Comparison of ENCODE assay signal across 27 mouse cellular contexts in genomic region chr4:86864087-86864486, GRCm38 (mm10).
"Had no signal": no experiment of that assay in that cellular context is flagged by ENCODE, and none has a peak within 500 bp of the region (broad histone marks: within the 10 kb centered on the region; RNA-seq: fewer than 3 reads in every experiment).

No protein-coding gene starts in this region.

- H3K36me3 ChIP-seq: heart, embryonic 13.5 days; heart, embryonic 15.5 days; hindbrain, embryonic 10.5 days; hindbrain, embryonic 12.5 days; intestine, embryonic 15.5 days; kidney, embryonic 15.5 days; limb, embryonic 13.5 days; limb, embryonic 15.5 days; liver, embryonic 12.5 days had no signal

- DNase-seq: gastrocnemius, postnatal 14 days; gastrocnemius, postnatal 36 days; heart, adult 2 months; heart, postnatal 14 days; heart, postnatal 4 days; kidney, adult 2 months; kidney, adult 9 months; kidney, postnatal 14 days; kidney, postnatal 36 days; layer of hippocampus, adult 9-11 months; layer of hippocampus, postnatal 36 days; left cerebral cortex, postnatal 4 days had no signal

- H3K4me2 ChIP-seq: heart, embryonic 11.5 days; heart, embryonic 13.5 days; heart, embryonic 15.5 days; hindbrain, embryonic 12.5 days; hindbrain, embryonic 14.5 days; intestine, embryonic 15.5 days; kidney, embryonic 15.5 days; limb, embryonic 13.5 days; limb, embryonic 15.5 days; liver, embryonic 12.5 days had no signal

- ATAC-seq: hindbrain, embryonic 16.5 days; inflammation-experienced regulatory T-cells, adult 6 months; intestine, embryonic 15.5 days; liver, embryonic 12.5 days had no signal

- H3K9ac ChIP-seq: heart, embryonic 13.5 days; heart, embryonic 15.5 days; hindbrain, embryonic 12.5 days; hindbrain, embryonic 14.5 days; intestine, embryonic 15.5 days; kidney, embryonic 15.5 days; limb, embryonic 13.5 days; limb, embryonic 15.5 days; liver, embryonic 12.5 days; liver, embryonic 14.5 days had no signal

- H3K4me1 ChIP-seq: heart, embryonic 13.5 days; heart, embryonic 15.5 days; hindbrain, embryonic 10.5 days; hindbrain, embryonic 12.5 days; intestine, embryonic 15.5 days; kidney, embryonic 15.5 days; limb, embryonic 13.5 days; limb, embryonic 15.5 days; liver, embryonic 12.5 days had no signal

- H3K4me3 ChIP-seq: heart, adult 2 months; heart, embryonic 13.5 days; heart, embryonic 15.5 days; hindbrain, embryonic 10.5 days; hindbrain, embryonic 12.5 days; intestine, embryonic 15.5 days; kidney, embryonic 15.5 days; limb, embryonic 13.5 days; limb, embryonic 15.5 days; liver, embryonic 12.5 days had no signal

- H3K9me3 ChIP-seq: heart, embryonic 13.5 days; heart, embryonic 15.5 days; hindbrain, embryonic 10.5 days; hindbrain, embryonic 12.5 days; intestine, embryonic 15.5 days; kidney, embryonic 15.5 days; limb, embryonic 13.5 days; limb, embryonic 15.5 days; liver, embryonic 12.5 days had no signal

- H3K27me3 ChIP-seq: heart, embryonic 13.5 days; heart, embryonic 15.5 days; hindbrain, embryonic 12.5 days; intestine, embryonic 15.5 days; kidney, embryonic 15.5 days; limb, embryonic 13.5 days; limb, embryonic 15.5 days had no signal

- H3K27ac ChIP-seq: heart, adult 2 months; heart, embryonic 13.5 days; heart, embryonic 15.5 days; hindbrain, embryonic 10.5 days; hindbrain, embryonic 12.5 days; hindbrain, embryonic 14.5 days; intestine, embryonic 15.5 days; kidney, embryonic 15.5 days; kidney, postnatal 0 days; limb, embryonic 13.5 days; limb, embryonic 15.5 days; liver, embryonic 12.5 days; liver, embryonic 14.5 days had no signal
